Mouse (Mus musculus) brain, embryonic 14.5 days (tissue): ENCODE results near the gene Slc39a1.

Source experiments
- CTCF ChIP-seq: fragments of 200-500 bp; IDR thresholded peaks from 2 replicates; pipeline ENCODE4 v1.5.1; 2012; ENCODE audit warnings: inconsistent platforms, mild to moderate bottlenecking, moderate library complexity, borderline replicate concordance; ENCODE audit not compliant: insufficient read depth, insufficient read length; ENCODE audit errors: extremely low read depth
- POLR2A ChIP-seq: fragments of 200-500 bp; IDR thresholded peaks from 2 replicates; pipeline ENCODE4 v1.6.1; 2012; ENCODE audit warnings: mild to moderate bottlenecking, inconsistent platforms, borderline replicate concordance; ENCODE audit not compliant: poor library complexity, insufficient read depth, insufficient read length, severe bottlenecking; ENCODE audit errors: extremely low read depth

DNA sequence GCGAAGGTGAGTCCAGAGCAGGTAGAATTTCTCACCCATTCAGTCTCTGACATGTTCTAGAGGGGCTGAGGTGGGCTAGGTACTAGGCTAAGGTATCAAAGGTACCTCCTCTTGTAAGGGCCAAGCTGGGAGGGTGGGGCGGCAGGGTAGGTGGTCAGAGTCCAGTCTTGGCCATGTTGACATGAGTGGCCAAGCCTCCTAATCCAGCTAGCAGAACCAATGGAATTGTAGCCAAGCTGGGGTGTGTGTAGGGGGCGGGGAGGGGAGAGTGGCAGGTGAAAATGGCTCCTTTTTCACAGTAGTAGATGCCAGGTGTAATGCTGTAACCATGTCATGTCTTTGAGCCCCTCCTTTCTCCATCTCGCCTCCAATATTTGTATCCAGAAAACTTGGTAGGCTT is 10.5 kb downstream of the Slc39a1 start:
- TF ChIP-seq CTCF: no peak
- TF ChIP-seq POLR2A: no peak
